Comparison of ENCODE assay signal across 8 mouse cellular contexts in the genomic region with DNA sequence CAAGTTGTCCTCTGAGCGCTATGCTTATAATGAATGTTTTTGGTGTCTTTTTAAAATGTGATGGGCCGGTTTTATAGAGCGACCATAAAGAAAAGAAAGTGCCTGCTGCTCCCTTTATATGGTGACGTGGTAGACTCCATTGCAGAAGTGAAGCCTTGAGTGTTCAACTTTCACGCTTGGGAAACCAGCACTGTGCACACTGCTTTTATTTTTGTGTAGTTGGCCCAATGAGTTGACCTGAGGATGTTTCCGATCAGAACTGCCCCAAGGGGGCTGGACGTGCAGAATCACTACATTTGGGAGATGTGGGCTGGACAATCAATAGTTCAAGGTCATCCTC. TPM values are rescaled to one million over a fixed set of nuclear protein-coding genes. Genes with fewer than 3 reads are reported as not detected.
DNase-seq lines count a peak whose midpoint lies in the region; ATAC-seq and TF ChIP-seq lines count a peak whose summit lies in the region.

No protein-coding gene starts in this region.

- DNase-seq in heart, adult 18-20 months: no peak
- no peak for DNase-seq in G1E (ENCODE audit: low spot score)
- DNase-seq in hindbrain, embryonic 11.5 days (ENCODE audit: low spot score): no peak
- DNase-seq in cerebellum, postnatal 36 days: no peak

- H3K4me2 ChIP-seq in heart, embryonic 14.5 days (ENCODE audit: low read length): peak overlapping the region; percentile 90
- peak overlapping the region; percentile 79 for H3K4me2 ChIP-seq in hindbrain, embryonic 11.5 days (replicated peaks; ENCODE audit: low read depth, low read length)
- H3K4me2 ChIP-seq in midbrain, embryonic 12.5 days (replicated peaks): peak overlapping the region; percentile 90

- peak overlapping the region in 1 of 2 experiments; percentile 87; a peak in 1 of 4 replicates for H3K27ac ChIP-seq in heart, embryonic 14.5 days (replicated peaks in 1 of 2; ENCODE audit: control insufficient read depth in 1 of 2, insufficient read depth in 1 of 2, low read depth in 2 of 2, low read length in 2 of 2)
- no peak overlapping the region for H3K27ac ChIP-seq in hindbrain, embryonic 11.5 days (ENCODE audit: low read depth, low read length)
- H3K27ac ChIP-seq in midbrain, embryonic 12.5 days (replicated peaks): no peak overlapping the region

- peak overlapping the region; percentile 88; the same call in 1 of the 2 replicates for H3K9ac ChIP-seq in heart, embryonic 14.5 days (ENCODE audit: low read length)
- H3K9ac ChIP-seq in hindbrain, embryonic 11.5 days (ENCODE audit: low read depth, low read length): no peak overlapping the region
- peak overlapping the region; percentile 83 for H3K9ac ChIP-seq in midbrain, embryonic 12.5 days (replicated peaks)

- H3K9me3 ChIP-seq in heart, embryonic 14.5 days (ENCODE audit: control insufficient read depth, low read length): no peaks in the 10 kb centered on the region
- H3K9me3 ChIP-seq in G1E (replicated peaks): no peaks in the 10 kb centered on the region
- no peaks in the 10 kb centered on the region for H3K9me3 ChIP-seq in hindbrain, embryonic 11.5 days (ENCODE audit: control insufficient read depth, low read length)
- no peaks in the 10 kb centered on the region for H3K9me3 ChIP-seq in midbrain, embryonic 12.5 days

- peaks cover 21 to 37% of the 10 kb centered on the region in 2 experiments for H3K4me1 ChIP-seq in heart, embryonic 14.5 days (ENCODE audit: control insufficient read depth in 2 of 2, insufficient read depth in 2 of 2, low read length in 2 of 2)
- peaks cover 65% of the 10 kb centered on the region for H3K4me1 ChIP-seq in G1E (ENCODE audit: insufficient read depth, low read depth, low read length)
- peaks cover 10% of the 10 kb centered on the region; the same call in 1 of the 2 replicates for H3K4me1 ChIP-seq in hindbrain, embryonic 11.5 days (replicated peaks; ENCODE audit: control insufficient read depth, insufficient read depth, low read length)
- H3K4me1 ChIP-seq in midbrain, embryonic 12.5 days: peaks cover 45% of the 10 kb centered on the region

- TF ChIP-seq CTCF in G1E (IDR thresholded peaks at IDR 0.05; ENCODE audit: low read depth, low read length): no peak

- H3K36me3 ChIP-seq in heart, embryonic 14.5 days (ENCODE audit: control insufficient read depth, insufficient read depth, low read length): no peaks in the 10 kb centered on the region
- peaks cover 20% of the 10 kb centered on the region for H3K36me3 ChIP-seq in G1E (replicated peaks)
- H3K36me3 ChIP-seq in hindbrain, embryonic 11.5 days (ENCODE audit: control insufficient read depth, insufficient read depth, low read length): no peaks in the 10 kb centered on the region
- H3K36me3 ChIP-seq in midbrain, embryonic 12.5 days: no peaks in the 10 kb centered on the region

- ATAC-seq in heart, embryonic 14.5 days (ENCODE audit: insufficient number of reproducible peaks, insufficient read depth, low FRiP score, low read depth): no peak
- ATAC-seq in G1E (ENCODE audit: extremely low read depth, insufficient number of reproducible peaks, low FRiP score, poor library complexity, severe bottlenecking): no peak
- no peak for ATAC-seq in hindbrain, embryonic 11.5 days (ENCODE audit: low FRiP score)
- ATAC-seq in midbrain, embryonic 12.5 days (ENCODE audit: low FRiP score, low read depth): no peak
- ATAC-seq in granulocyte monocyte progenitor cell, adult 5-6 weeks (replicated peaks; ENCODE audit: poor library complexity, severe bottlenecking): no peak
- ATAC-seq in CD4-positive, CD25-positive, alpha-beta regulatory T cell, adult 4 months: no peak

- WGBS in heart, embryonic 14.5 days: 77% methylated on average over 7 of the region's 7 CpGs
- WGBS in hindbrain, embryonic 11.5 days: 78% methylated on average over 7 of the region's 7 CpGs
- 87% methylated on average over 7 of the region's 7 CpGs for WGBS in midbrain, embryonic 12.5 days

- H3K27me3 ChIP-seq in heart, embryonic 14.5 days (ENCODE audit: control insufficient read depth, insufficient read depth, low read length): no peaks in the 10 kb centered on the region
- H3K27me3 ChIP-seq in G1E (ENCODE audit: insufficient read depth, low read length): no peaks in the 10 kb centered on the region
- H3K27me3 ChIP-seq in hindbrain, embryonic 11.5 days (ENCODE audit: control insufficient read depth, insufficient read depth, low read length): no peaks in the 10 kb centered on the region
- H3K27me3 ChIP-seq in midbrain, embryonic 12.5 days: no peaks in the 10 kb centered on the region

- H3K4me3 ChIP-seq in heart, embryonic 14.5 days (ENCODE audit: control insufficient read depth in 1 of 2, insufficient read depth in 1 of 2, low read depth in 1 of 2, low read length in 2 of 2): peak overlapping the region; percentile 64 to 89; a peak in 3 of 4 replicates
- H3K4me3 ChIP-seq in G1E (ENCODE audit: low read depth, low read length): peak overlapping the region; percentile 88; the same call in 1 of the 2 replicates
- H3K4me3 ChIP-seq in hindbrain, embryonic 11.5 days (ENCODE audit: low read depth, low read length): peak overlapping the region; percentile 95
- H3K4me3 ChIP-seq in midbrain, embryonic 12.5 days: peak overlapping the region; percentile 94

RNA-seq across cellular contexts. Expression of a gene that starts 1.8 kb away (rescaled TPM):
- 5.0 and 5.4 TPM in 2 replicates for polyA plus RNA-seq in heart, embryonic 14.5 days (2014; fragmentation: Nextera tagmentation; extraction: Ambion mirVana)
- total RNA-seq in heart, adult 18-20 months (2021): 1 to 10 TPM; 4.2 to 5.9 TPM
- total RNA-seq in G1E (2014; fragmentation: Nextera tagmentation) (52.1 and 57.0 TPM in 2 replicates), G1E (2017) (1.0 and 1.1 TPM in 2 replicates)
- polyA plus RNA-seq in G1E (2012): 52.1 and 58.9 TPM in 2 replicates
- polyA plus RNA-seq in hindbrain, embryonic 11.5 days (2014; fragmentation: Nextera tagmentation; extraction: Ambion mirVana): 6.6 and 9.2 TPM in 2 replicates
- polyA plus RNA-seq in midbrain, embryonic 12.5 days (2016; fragmentation: Nextera tagmentation; extraction: Ambion mirVana): 10.0 and 10.3 TPM in 2 replicates
- 12.2 and 21.8 TPM in 2 replicates for total RNA-seq in granulocyte monocyte progenitor cell, adult 5-6 weeks (2014; fragmentation: Nextera tagmentation)
- total RNA-seq in granulocyte monocyte progenitor cell, adult 5-6 weeks (2017): 0.34 and 0.93 TPM in 2 replicates
- polyA plus RNA-seq in CD4-positive, CD25-positive, alpha-beta regulatory T cell, adult 4 months (2017; shearing (Covaris generic)): 1 to 10 TPM; 3.6 to 3.9 TPM

RNA-seq across cellular contexts. Expression of a gene that starts 12.1 kb away (rescaled TPM):
- polyA plus RNA-seq in heart, embryonic 14.5 days (2014; fragmentation: Nextera tagmentation; extraction: Ambion mirVana): not detected in 2 replicates
- total RNA-seq in heart, adult 18-20 months (2021): not detected
- total RNA-seq in G1E (2014; fragmentation: Nextera tagmentation): not detected in 2 replicates
- total RNA-seq in G1E (2017): under 0.01 TPM in 1 of 2 replicates, not detected in the other
- not detected in 2 replicates for polyA plus RNA-seq in G1E (2012)
- polyA plus RNA-seq in hindbrain, embryonic 11.5 days (2014; fragmentation: Nextera tagmentation; extraction: Ambion mirVana): not detected in 2 replicates
- not detected in 2 replicates for polyA plus RNA-seq in midbrain, embryonic 12.5 days (2016; fragmentation: Nextera tagmentation; extraction: Ambion mirVana)
- not detected in 2 replicates for total RNA-seq in granulocyte monocyte progenitor cell, adult 5-6 weeks (2014; fragmentation: Nextera tagmentation)
- total RNA-seq in granulocyte monocyte progenitor cell, adult 5-6 weeks (2017): 0.31 TPM in 1 of 2 replicates, not detected in the other
- polyA plus RNA-seq in CD4-positive, CD25-positive, alpha-beta regulatory T cell, adult 4 months (2017; shearing (Covaris generic)): not detected

RNA-seq across cellular contexts. Expression of a gene that starts 48.7 kb away (rescaled TPM):
- polyA plus RNA-seq in heart, embryonic 14.5 days (2014; fragmentation: Nextera tagmentation; extraction: Ambion mirVana): 159 and 161 TPM in 2 replicates
- total RNA-seq in heart, adult 18-20 months (2021): 10 to 100 TPM; 88.7 to 99.1 TPM
- total RNA-seq in G1E (2014; fragmentation: Nextera tagmentation) (116 and 156 TPM in 2 replicates), G1E (2017) (73.6 and 86.9 TPM in 2 replicates)
- 137 and 159 TPM in 2 replicates for polyA plus RNA-seq in G1E (2012)
- 176 and 177 TPM in 2 replicates for polyA plus RNA-seq in hindbrain, embryonic 11.5 days (2014; fragmentation: Nextera tagmentation; extraction: Ambion mirVana)
- 167 and 196 TPM in 2 replicates for polyA plus RNA-seq in midbrain, embryonic 12.5 days (2016; fragmentation: Nextera tagmentation; extraction: Ambion mirVana)
- total RNA-seq in granulocyte monocyte progenitor cell, adult 5-6 weeks (2014; fragmentation: Nextera tagmentation): 81.0 and 105 TPM in 2 replicates
- total RNA-seq in granulocyte monocyte progenitor cell, adult 5-6 weeks (2017): 38.5 and 39.5 TPM in 2 replicates
- 100 to 1,000 TPM; 198 to 297 TPM for polyA plus RNA-seq in CD4-positive, CD25-positive, alpha-beta regulatory T cell, adult 4 months (2017; shearing (Covaris generic))
